Mouse (Mus musculus) adrenal gland, postnatal 0 days (tissue): ENCODE results near the gene Rfpl4. TPM values are rescaled to one million over a fixed set of nuclear protein-coding genes. Genes with fewer than 3 reads are reported as not detected.

ENCODE experiments used
- microRNA-seq: library from miRNA; unstranded; fragments of <30 nt; microRNA quantifications from one replicate; pipeline ENCODE4, GENCODE M21; 2016; ENCODE audit warnings: borderline replicate concordance; ENCODE audit not compliant: insufficient number of aligned reads
- polyA plus RNA-seq: library from polyadenylated mRNA; unstranded; fragments of >200 nt; fragmentation: Nextera tagmentation; extraction: Ambion mirVana; gene quantifications from 2 replicates; pipeline ENCODE4 v1.2.1, GENCODE M21; 2015

Rfpl4 gene
- not detected in 2 replicates for polyA plus RNA-seq

GRCm38 (mm10) chr7:5116850-5117249, at the start of gene Rfpl4:
Rfpl4 (minus strand) TSS chr7:5116950.

DNA sequence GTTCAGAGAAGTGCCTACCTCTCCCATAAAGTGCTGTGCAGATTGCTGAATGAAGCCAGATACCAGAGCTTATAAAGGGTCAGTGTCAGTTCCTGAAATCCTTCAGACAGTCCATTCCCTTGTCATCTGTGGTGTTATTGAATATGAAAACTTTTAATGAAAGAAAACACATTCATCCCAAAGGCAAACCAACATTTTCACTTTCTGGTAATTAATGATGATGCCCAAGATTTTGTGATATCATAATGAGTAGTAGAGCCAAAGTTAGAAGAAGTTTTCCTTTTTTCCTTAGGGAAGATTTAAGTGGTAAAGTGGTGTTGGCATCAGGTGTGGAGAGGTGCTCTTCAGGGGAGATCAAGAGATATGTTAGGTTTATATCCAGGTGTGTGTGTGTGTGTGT, 32.8 kb upstream of the Rfpl4 start, which contains the start of gene Vmn1r55:
Gene Vmn1r55 (minus strand): TSS at position 101 of the 400 bp plus-strand sequence.

GRCm38 (mm10) chr7:5125549-5126406, 9.0 kb upstream of the Rfpl4 start, which contains the start of gene Rasl2-9:
Rasl2-9 (minus strand) TSS chr7:5125950.

DNA sequence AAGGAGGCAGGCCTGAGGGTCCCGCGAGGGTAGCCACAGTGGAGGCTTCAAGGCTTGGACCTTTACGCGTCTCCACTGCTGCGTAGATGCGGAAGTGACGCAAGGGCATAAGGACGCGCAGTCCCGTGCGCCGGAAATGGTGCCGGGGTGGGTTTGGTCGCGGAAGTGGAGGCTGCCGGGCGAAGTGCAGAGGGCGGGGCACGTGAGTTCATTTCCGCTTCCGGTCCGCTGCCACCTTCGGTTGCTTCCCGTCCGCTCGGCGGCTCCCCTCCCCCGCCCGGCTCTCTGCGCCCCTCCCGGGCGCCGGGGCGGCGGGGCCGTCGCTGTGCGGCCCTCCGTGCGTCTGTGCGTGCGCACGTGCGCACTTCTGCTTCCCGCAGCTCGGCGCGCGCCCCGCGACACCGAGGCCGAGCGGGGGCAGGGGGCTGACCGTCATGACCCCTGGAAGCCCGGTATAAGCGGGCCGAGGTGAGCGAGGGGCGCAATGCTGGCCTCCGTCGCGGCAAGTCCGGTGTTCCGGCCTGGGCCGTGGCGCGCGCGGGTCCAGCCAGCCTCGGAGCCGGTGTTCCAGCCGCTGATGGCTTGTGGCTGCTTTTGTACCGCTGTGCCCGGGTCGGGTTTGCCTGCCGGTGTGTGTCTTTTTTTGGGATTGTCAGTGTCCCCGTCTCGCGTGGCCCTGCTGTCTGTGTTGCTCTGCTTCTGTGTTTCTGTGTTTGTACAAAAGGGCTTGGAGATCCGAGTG, 36.6 kb downstream of the Rfpl4 start, which contains the start of gene Epn1:
Gene Epn1 (plus strand): TSS at position 226 of the 742 bp plus-strand sequence.

GRCm38 (mm10) chr7:5061774-5062359, 54.9 kb downstream of the Rfpl4 start, which contains the start of gene U2af2:
U2af2 (plus strand) TSS chr7:5062143.

Small RNAs within 50 kb of the gene (microRNA-seq; reads per million reads assigned to microRNA genes)
- not detected for gene Gm26217

Other genes starting within 250 kb of the Rfpl4 start
- gene Isoc2b, start 246.7 kb downstream of the Rfpl4 start, polyA plus RNA-seq: 38.4 and 57.5 TPM in 2 replicates
- gene Isoc2a, start 239.8 kb downstream of the Rfpl4 start, polyA plus RNA-seq: 0.95 and 1.2 TPM in 2 replicates
- gene Gm36210, start 210.4 kb downstream of the Rfpl4 start, polyA plus RNA-seq: 0.09 and 0.10 TPM in 2 replicates
- gene Zfp628, start 201.7 kb downstream of the Rfpl4 start, polyA plus RNA-seq: 3.5 and 4.1 TPM in 2 replicates
- 6.9 and 7.6 TPM in 2 replicates for gene Nat14, start 194.9 kb downstream of the Rfpl4 start, polyA plus RNA-seq
- gene Ssc5d, start 191.2 kb downstream of the Rfpl4 start, polyA plus RNA-seq: 3.6 and 3.7 TPM in 2 replicates
- 0.19 TPM in 1 of 2 replicates, not detected in the other for gene Sbk2, start 152.5 kb downstream of the Rfpl4 start, polyA plus RNA-seq
- gene Sbk3, start 145.8 kb downstream of the Rfpl4 start, polyA plus RNA-seq: 0.18 TPM in 1 of 2 replicates, not detected in the other
- 20.7 and 21.3 TPM in 2 replicates for gene Zfp579, start 120.8 kb downstream of the Rfpl4 start, polyA plus RNA-seq
- 8.4 and 12.0 TPM in 2 replicates for gene Zfp524, start 102.5 kb downstream of the Rfpl4 start, polyA plus RNA-seq
- 17.2 and 20.9 TPM in 2 replicates for gene Fiz1, start 102.3 kb downstream of the Rfpl4 start, polyA plus RNA-seq
- gene Gm44973, start 101.5 kb downstream of the Rfpl4 start, polyA plus RNA-seq: 2.2 and 3.8 TPM in 2 replicates
- gene Zfp865, start 96.6 kb downstream of the Rfpl4 start, polyA plus RNA-seq: 4.2 and 4.6 TPM in 2 replicates
- gene Ccdc106, start 96.4 kb downstream of the Rfpl4 start, polyA plus RNA-seq: 6.2 and 11.3 TPM in 2 replicates
- not detected in 2 replicates for gene 4632433K11Rik, start 82.8 kb downstream of the Rfpl4 start, polyA plus RNA-seq
- 3.7 and 4.9 TPM in 2 replicates for gene Zfp784, start 78.5 kb downstream of the Rfpl4 start, polyA plus RNA-seq
- gene Zfp580, start 65.4 kb downstream of the Rfpl4 start, polyA plus RNA-seq: 27.7 and 36.3 TPM in 2 replicates
- gene U2af2, start 54.8 kb downstream of the Rfpl4 start, polyA plus RNA-seq: 37.7 and 54.7 TPM in 2 replicates
- 45.0 and 49.3 TPM in 2 replicates for gene Epn1, start 36.7 kb downstream of the Rfpl4 start, polyA plus RNA-seq
- gene Rasl2-9, start 9.0 kb upstream of the Rfpl4 start, polyA plus RNA-seq: 1.4 and 1.7 TPM in 2 replicates
- not detected in 2 replicates for gene Vmn1r55, start 32.7 kb upstream of the Rfpl4 start, polyA plus RNA-seq
- gene Vmn1r56, start 79.8 kb upstream of the Rfpl4 start, polyA plus RNA-seq: not detected in 2 replicates
- gene Vmn1r57, start 101.5 kb upstream of the Rfpl4 start, polyA plus RNA-seq: not detected in 2 replicates
- gene Gm5065, start 233.6 kb upstream of the Rfpl4 start, polyA plus RNA-seq: not detected in 2 replicates
- gene Nlrp2, start 234.1 kb upstream of the Rfpl4 start, polyA plus RNA-seq: not detected in 2 replicates